Mouse (Mus musculus) cortical plate, adult 2 months (tissue): ENCODE measurements around the gene Ndufaf3. TPM values are rescaled to one million over a fixed set of nuclear protein-coding genes. Genes with fewer than 3 reads are reported as not detected.
"Not testable (repeated sequence)": the region's sequence is repeated elsewhere in the genome, so short reads cannot be mapped to it uniquely, and the experiment has no call there.

ENCODE experiments used
- H3K27ac ChIP-seq: fragments of 200-500 bp; 2 replicates; pipeline ENCODE4 v1.5.1; 2012; ENCODE audit warnings: low read length, control low read depth, inconsistent platforms; ENCODE audit not compliant: insufficient read depth
- H3K4me1 ChIP-seq: fragments of 200-500 bp; 2 replicates; pipeline ENCODE4 v1.6.1; 2011; ENCODE audit warnings: low read length; ENCODE audit not compliant: control insufficient read depth, insufficient read depth
- H3K4me3 ChIP-seq: fragments of 200-500 bp; 2 replicates; pipeline ENCODE4 v1.5.1; 2011; ENCODE audit warnings: mild to moderate bottlenecking, low read length, control low read depth; ENCODE audit not compliant: insufficient read depth
- CTCF ChIP-seq: fragments of 200-500 bp; IDR thresholded peaks from 2 replicates; pipeline ENCODE4 v1.5.1; 2011; ENCODE audit warnings: mild to moderate bottlenecking, control low read depth, low read length; ENCODE audit not compliant: insufficient read depth; ENCODE audit errors: extremely low read depth
- POLR2A ChIP-seq: fragments of 200-500 bp; IDR thresholded peaks from 2 replicates; pipeline ENCODE4 v1.6.1; 2011; ENCODE audit warnings: mild to moderate bottlenecking, low read length, control low read depth; ENCODE audit not compliant: insufficient read depth; ENCODE audit errors: extremely low read depth
- polyA plus RNA-seq: library from polyadenylated mRNA; depleted of rRNA; stranded (reverse); fragments of >200 nt; gene quantifications from 2 replicates; pipeline ENCODE4 v1.2.3, GENCODE M21; 2012; rRNA removed

Gene Ndufaf3
- polyA plus RNA-seq = 69.6 and 71.9 TPM in 2 replicates

GRCm38 (mm10) chr9:108566815-108567776 is at the start of gene Ndufaf3:
Gene Ndufaf3, minus strand, starts transcription at chr9:108567434.
- TF ChIP-seq POLR2A = peak; percentile 98
- peak; percentile 78 for TF ChIP-seq CTCF
- Histone ChIP-seq H3K4me1 (peaks cover 3% of the 10 kb centered on the region; the same call in 1 of the 2 replicates), H3K4me3 (peak within 1 kb of the TSS; percentile 63), H3K27ac (peak within 1 kb of the TSS; percentile 89)

GRCm38 (mm10) chr9:108611488-108611887 is 44.3 kb upstream of the Ndufaf3 start:
- H3K4me1 ChIP-seq = no peaks in the 10 kb centered on the region; the same call in 1 of the 2 replicates
- H3K27ac ChIP-seq = no peak overlapping the region
- TF ChIP-seq POLR2A = no peak
- TF ChIP-seq CTCF = no peak
- H3K4me3 ChIP-seq = no peak overlapping the region

GRCm38 (mm10) chr9:108608889-108609288 is 41.7 kb upstream of the Ndufaf3 start:
- Histone ChIP-seq H3K4me1 (no peaks in the 10 kb centered on the region; the same call in 1 of the 2 replicates), H3K4me3 (no peak overlapping the region), H3K27ac (no peak overlapping the region)
- TF ChIP-seq POLR2A = no peak
- TF ChIP-seq CTCF = no peak

GRCm38 (mm10) chr9:108607929-108608328 is 40.7 kb upstream of the Ndufaf3 start:
- not testable (repeated sequence) for H3K27ac ChIP-seq, H3K4me1 ChIP-seq, H3K4me3 ChIP-seq

GRCm38 (mm10) chr9:108601986-108602385 is 34.8 kb upstream of the Ndufaf3 start:
- no peaks in the 10 kb centered on the region; the same call in 1 of the 2 replicates for H3K4me1 ChIP-seq
- H3K27ac ChIP-seq = no peak overlapping the region
- no peak overlapping the region for H3K4me3 ChIP-seq
- TF ChIP-seq POLR2A = no peak

- peaks cover 2% of the 10 kb centered on the region; the same call in 1 of the 2 replicates for H3K4me1 ChIP-seq
- H3K4me3 ChIP-seq = no peak overlapping the region
- H3K27ac ChIP-seq = no peak overlapping the region
- no peak for TF ChIP-seq POLR2A
- no peak for TF ChIP-seq CTCF
Measured at GRCm38 (mm10) chr9:108600011-108600410, 32.8 kb upstream of the Ndufaf3 start.

- TF ChIP-seq POLR2A (no peak), CTCF (no peak)
- Histone ChIP-seq H3K4me3 (no peak overlapping the region), H3K27ac (no peak overlapping the region), H3K4me1 (peaks cover 2% of the 10 kb centered on the region; the same call in 1 of the 2 replicates)
Measured at GRCm38 (mm10) chr9:108599021-108599566, 31.9 kb upstream of the Ndufaf3 start.

- Histone ChIP-seq H3K4me1 (peaks cover 2% of the 10 kb centered on the region; the same call in 1 of the 2 replicates), H3K27ac (peak within 1 kb of the TSS; percentile 85), H3K4me3 (peak within 1 kb of the TSS; percentile 89)
- no peak for TF ChIP-seq CTCF
- TF ChIP-seq POLR2A = peak; percentile 53; the same call in 1 of the 2 replicates
Measured at GRCm38 (mm10) chr9:108596998-108597764, 29.9 kb upstream of the Ndufaf3 start, which contains the start of gene P4htm. Gene P4htm, minus strand, starts transcription at chr9:108597667.

- TF ChIP-seq POLR2A (no peak), CTCF (no peak)
- Histone ChIP-seq H3K4me1 (peaks cover 2% of the 10 kb centered on the region; the same call in 1 of the 2 replicates), H3K27ac (no peak overlapping the region), H3K4me3 (no peak overlapping the region)
Measured at GRCm38 (mm10) chr9:108594354-108594753, 27.1 kb upstream of the Ndufaf3 start.

GRCm38 (mm10) chr9:108591462-108591861 is 24.2 kb upstream of the Ndufaf3 start:
- TF ChIP-seq CTCF (no peak), POLR2A (no peak)
- peaks cover 15% of the 10 kb centered on the region for H3K4me1 ChIP-seq
- H3K4me3 ChIP-seq = no peak overlapping the region
- H3K27ac ChIP-seq = no peak overlapping the region
